Mouse (Mus musculus) hematopoietic stem cell, adult 5-6 weeks (primary cell): ENCODE measurements at regions not wholly inside any gene's neighbourhood (a gene's known extent, or its start where the extent isn't known, plus 50 kb on each side); places are given as distances from the start of the nearest gene placed in this dataset.

Experiments
- ATAC-seq, 2 experiments: fragments of 125-278 bp in 1 of 2; replicated peaks in 1 of 2; 2 replicates each; pipeline ENCODE4 v1.8.0; 2016 to 2017; ENCODE audit warnings: inconsistent platforms in 2 of 2, mild to moderate bottlenecking in 2 of 2, moderate number of reproducible peaks in 2 of 2, low read depth in 1 of 2, moderate TSS enrichment in 1 of 2; ENCODE audit not compliant: low FRiP score in 2 of 2, poor library complexity in 2 of 2, severe bottlenecking in 2 of 2, insufficient read depth in 1 of 2, low TSS enrichment in 1 of 2

- ATAC-seq: no peak
These were observed 114.0 kb upstream of the Id4 start for GRCm38 (mm10) chr13:48147061-48147460.

DNA sequence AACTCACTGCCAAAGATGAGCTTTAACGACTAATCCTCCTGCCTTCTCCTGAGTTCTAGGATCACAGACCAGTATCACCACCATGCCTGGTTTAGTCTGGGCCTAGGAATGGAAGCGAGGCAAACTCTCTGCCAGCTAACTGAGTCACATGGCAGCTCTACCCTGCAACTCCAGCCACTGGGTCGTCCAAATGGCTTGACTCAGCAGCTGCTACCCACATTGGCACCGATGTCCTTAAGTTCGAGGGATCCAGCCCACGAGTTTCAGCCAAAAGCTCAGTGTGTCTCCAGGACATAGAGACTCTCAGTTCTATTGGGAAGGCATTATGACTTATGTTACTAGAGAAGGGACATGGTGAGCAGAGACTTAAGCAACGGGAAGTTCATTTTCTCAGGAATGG, 107.8 kb upstream of the Id4 start:
- ATAC-seq: no peak

DNA sequence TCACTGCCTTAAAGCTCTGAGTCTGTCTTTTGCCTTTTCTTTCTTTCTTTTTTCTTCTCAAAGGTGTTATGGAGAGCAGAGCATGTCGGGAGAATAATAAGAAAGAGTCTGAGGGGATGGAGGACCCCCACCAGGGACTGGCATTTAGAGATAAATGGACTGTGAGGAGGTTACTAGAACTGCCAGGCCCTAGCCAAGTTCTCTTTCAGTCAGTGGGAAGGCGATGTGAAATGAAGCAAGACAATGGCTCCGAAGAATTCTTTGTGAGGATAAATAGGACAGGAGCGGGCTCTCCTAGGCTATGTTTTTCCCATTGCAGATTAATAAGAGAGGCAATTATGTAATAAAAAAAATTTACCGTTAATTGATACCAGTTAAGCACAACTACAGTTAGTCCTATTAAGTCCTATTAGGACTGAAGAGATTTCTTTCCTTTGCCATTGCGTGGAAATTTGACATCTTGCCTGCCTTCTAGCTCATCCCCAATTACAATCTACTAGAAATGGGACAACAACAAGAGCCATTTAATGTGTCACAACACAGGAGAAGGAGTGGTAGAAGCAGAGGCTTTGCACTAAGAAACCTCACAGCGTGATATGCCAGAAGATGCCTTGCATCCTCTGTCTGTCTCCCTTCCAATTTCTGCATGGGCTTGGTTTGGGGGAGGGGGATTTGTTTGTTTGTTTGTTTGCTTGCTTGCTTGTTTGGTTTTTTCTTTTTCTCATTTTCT, 107.2 kb upstream of the Id4 start:
- ATAC-seq: no peak

DNA sequence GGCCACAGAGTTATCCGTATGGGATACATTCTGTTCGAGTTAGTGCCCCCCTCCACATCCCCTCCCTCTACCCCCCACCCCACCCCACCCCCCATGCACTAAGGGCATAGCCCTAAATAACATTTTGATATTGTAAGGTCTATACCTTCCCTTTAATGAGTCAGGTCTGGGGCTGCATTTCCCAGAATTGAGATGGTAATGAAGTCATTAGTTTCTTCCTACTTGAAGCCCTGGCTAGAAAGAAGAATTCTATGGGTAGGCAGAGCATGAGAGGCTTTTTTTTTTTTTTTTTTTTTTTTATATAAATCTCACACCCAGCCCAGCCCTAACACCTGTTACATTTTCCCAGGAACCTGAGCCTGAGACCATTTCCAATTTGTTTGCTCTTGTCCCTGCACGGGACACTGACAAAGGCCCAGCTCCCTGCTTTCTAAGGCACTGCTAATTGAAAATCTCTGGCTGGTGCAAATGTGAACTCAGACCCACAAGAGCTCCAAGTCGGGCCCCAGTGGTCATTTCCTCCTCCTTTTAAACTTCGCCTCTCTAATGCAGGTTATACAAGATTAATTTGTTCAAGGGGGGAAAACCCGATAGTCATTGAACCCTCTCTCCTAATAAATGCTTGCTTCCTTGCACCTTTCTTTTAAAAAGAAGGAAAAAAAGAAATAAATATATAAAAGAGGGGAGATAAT, 106.5 kb upstream of the Id4 start:
- no peak for ATAC-seq

GRCm38 (mm10) chr13:48159020-48159910, 101.8 kb upstream of the Id4 start:
- no peak for ATAC-seq

DNA sequence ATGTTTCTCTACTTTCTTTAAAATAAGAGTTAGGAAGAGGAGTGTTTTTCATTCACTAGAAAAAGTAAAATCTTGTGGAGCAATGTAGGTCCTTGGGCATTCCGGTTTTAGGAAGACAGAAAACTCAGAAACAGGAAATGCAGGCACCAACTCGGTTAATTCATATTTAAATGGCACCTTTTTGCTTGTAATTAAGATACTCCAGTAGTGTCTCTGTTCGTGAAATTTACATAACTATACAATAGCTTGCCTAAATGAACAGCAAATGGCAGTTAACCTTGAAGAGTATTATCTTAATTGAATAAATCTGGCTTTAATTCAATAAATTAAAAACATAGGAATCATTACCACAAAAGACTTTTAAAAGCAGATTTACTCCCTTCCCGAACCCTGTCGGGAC, 100.9 kb upstream of the Id4 start:
- ATAC-seq: no peak

DNA sequence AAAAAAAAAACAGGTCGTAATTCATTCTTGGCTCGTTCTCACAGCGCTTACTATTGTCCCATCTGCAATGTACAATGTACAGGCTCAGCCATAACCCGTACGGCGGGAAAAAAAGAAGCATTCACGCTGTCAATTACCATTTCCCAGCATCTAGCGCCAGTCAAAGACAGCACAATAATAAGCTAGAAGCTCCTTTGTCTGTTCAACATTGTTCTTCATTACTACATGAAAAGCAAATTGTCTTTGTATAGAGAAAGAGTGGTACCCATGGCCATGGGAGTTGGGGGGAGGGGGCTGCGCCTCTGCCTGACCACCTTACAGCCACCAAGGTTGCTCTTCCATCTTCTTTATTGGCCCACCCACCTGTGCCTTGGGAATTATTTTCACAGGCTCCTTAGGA, 99.7 kb upstream of the Id4 start:
- ATAC-seq: no peak

DNA sequence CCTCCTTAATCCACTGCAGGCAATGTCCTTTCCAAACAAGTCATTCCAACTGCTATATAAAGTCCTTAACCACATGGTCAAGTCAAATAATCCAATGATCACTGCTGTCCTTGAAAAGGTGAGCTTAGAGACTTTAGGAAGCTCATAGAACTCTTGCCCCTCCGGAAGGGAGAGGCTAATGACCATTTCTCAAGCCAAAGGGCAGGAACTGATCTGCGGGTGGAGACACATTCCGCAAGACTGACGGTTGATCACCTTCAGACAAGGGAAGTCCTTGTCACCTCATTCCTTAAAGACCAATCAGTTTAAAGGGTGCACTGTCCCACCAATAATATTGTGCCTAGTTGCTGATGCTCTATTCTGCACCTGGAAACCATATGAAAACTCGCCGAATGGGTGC, 96.4 kb upstream of the Id4 start:
- no peak for ATAC-seq

DNA sequence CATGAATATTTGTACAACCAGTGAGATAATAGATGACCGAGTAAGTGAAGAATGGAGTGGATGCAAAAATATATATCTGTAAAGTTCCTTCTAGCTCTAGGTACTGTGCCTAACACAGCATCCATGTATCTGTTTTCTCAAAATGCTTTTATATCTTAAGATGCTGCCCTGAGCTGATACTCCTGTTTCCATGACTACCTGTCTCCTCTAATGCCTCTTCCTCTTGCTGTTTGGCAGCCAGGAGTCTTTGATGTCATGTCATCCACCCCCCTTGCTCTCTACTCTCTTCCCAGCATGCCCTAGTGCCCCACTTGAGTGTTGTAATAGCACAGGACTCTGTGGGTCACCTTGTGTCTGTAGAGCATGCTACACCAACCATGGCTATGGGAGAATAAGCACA, 95.2 kb upstream of the Id4 start:
- ATAC-seq: no peak

DNA sequence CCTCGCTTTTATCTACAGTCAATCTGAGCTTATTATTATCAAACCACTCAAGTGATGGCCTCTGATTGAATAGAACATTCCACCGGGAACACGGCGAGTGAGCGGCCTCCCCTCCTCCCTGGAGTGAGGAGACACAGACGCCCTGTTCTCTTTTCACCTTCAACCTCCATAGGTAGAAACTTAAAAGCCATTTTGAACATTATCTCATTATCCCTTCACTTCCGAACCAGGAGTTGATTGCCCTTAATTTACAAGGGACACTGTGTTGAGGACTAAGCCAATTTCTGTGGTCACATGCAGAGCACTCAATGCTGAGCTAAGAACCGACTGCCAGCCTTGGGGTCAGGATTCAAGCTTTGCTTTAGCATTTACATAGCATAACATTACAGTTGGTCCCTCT, 93.1 kb upstream of the Id4 start:
- no peak for ATAC-seq

- no peak for ATAC-seq
These were observed 89.6 kb upstream of the Id4 start for GRCm38 (mm10) chr13:48171309-48171953.

DNA sequence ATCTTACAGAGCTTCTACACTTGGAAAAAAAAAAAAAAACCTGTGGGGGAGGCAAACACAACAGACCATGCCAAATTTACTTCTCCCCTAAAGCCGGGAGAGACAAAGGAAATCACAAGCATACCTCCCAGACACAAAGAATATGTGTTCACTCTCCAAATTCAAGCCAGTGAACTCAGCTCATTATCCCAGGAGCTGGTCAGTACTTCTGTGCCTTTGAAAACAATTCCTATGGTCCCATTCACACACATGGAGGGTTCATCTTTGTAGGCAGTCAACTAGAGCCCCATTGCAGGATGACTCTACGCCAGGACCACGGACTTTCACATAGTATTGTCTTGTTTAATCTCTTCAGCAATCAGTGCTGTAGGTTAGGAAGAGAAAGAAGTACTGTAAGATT, 89.0 kb upstream of the Id4 start:
- ATAC-seq: no peak

DNA sequence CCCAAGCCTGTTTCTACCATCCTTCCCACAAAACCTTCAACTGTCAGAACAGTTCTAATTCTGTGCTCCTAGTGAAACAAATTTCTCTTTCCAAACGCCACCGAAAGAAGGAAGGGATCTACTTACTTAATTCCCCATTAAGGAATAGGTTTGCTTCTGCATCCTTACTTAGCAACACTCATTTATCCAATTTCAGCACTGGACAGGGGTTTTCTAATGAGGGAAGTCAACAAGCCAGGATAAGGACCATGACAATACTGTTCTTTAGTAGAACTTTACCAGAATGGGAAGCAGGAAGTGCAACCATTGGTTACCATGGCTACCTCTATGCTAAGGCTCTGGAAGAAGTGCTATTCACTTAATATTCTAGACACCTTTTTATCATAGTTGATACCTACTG, 68.6 kb upstream of the Id4 start:
- no peak for ATAC-seq

GRCm38 (mm10) chr13:48193942-48194341, 67.1 kb upstream of the Id4 start:
- no peak for ATAC-seq

DNA sequence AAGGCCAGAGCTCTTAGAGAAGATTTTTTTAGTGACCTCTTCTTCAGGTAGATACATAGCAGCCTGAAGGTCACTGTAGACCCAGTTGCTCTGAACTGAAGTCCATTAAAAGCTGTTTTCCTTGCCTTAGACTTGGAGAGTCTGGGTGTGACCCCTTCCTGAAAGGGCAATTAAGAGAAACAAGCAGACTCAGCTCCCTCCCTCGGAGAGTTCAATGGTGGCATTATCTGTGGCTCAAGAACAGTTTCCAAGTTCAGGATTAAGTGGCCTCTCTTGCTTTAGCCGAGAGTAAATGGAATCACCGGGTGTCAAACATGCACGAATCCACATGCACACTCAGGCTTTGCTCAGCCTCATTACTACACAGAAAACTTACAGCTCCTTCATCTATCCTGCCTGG, 53.2 kb upstream of the Id4 start:
- ATAC-seq: no peak
